ENCODE assay signal across 17 mouse cellular contexts in the genomic region with DNA sequence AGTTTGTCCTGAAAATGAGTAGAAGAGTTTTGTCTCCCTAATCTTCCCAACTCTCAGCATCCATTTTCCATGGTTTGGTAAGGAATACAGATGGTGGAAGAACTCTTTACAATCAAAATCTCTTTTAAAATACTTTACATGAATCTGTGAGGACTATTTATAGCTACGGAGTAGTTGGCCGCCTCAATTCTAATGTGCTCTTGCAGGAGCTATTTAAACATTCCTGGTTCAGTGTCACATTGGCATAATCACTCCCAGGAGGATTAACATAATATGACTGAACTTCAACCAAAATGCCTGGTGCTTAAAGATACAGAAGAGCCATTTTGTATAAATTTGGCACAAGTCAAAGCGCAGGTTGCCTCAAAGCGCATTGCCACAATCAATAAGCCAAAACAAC.
"Had no signal": no experiment of that assay in that cellular context is flagged by ENCODE, and none has a peak within 500 bp of the region (broad histone marks: within the 10 kb centered on the region; RNA-seq: fewer than 3 reads in every experiment).

No protein-coding gene starts in this region.

- H3K27me3 ChIP-seq: lung, embryonic 15.5 days; midbrain, embryonic 13.5 days; midbrain, embryonic 15.5 days; neural tube, embryonic 12.5 days; stomach, embryonic 15.5 days had no signal

- H3K9me3 ChIP-seq: lung, embryonic 15.5 days; megakaryocyte, embryonic 14.5 days; midbrain, embryonic 13.5 days; midbrain, embryonic 15.5 days; neural tube, embryonic 12.5 days; stomach, embryonic 15.5 days had no signal

- H3K9ac ChIP-seq: lung, embryonic 15.5 days; midbrain, embryonic 13.5 days; midbrain, embryonic 15.5 days; neural tube, embryonic 12.5 days; stomach, embryonic 15.5 days had no signal

- H3K36me3 ChIP-seq: lung, embryonic 15.5 days; midbrain, embryonic 13.5 days; midbrain, embryonic 15.5 days; neural tube, embryonic 12.5 days; stomach, embryonic 15.5 days had no signal

- H3K4me2 ChIP-seq: lung, embryonic 15.5 days; midbrain, embryonic 11.5 days; midbrain, embryonic 13.5 days; midbrain, embryonic 15.5 days; neural tube, embryonic 12.5 days; stomach, embryonic 15.5 days had no signal

- H3K27ac ChIP-seq: lung, embryonic 15.5 days; macrophage; midbrain, embryonic 13.5 days; midbrain, embryonic 15.5 days; neural tube, embryonic 12.5 days; stomach, embryonic 15.5 days; stomach, postnatal 0 days had no signal

- ATAC-seq: lung, postnatal 0 days; midbrain, embryonic 13.5 days; midbrain, embryonic 15.5 days had no signal

- H3K4me3 ChIP-seq: lung, embryonic 15.5 days; megakaryocyte, embryonic 14.5 days; midbrain, embryonic 13.5 days; midbrain, embryonic 15.5 days; neural tube, embryonic 12.5 days; stomach, embryonic 15.5 days had no signal

- DNase-seq: lung, adult 2 months; lung, postnatal 14 days; lung, postnatal 36 days; right cerebral cortex, postnatal 14 days; thymus, adult 18-20 months; thymus, postnatal 14 days; thymus, postnatal 36 days had no signal
